Mouse (Mus musculus) E14TG2a.4 (cell line): ENCODE data around the gene Wdr47.

Source experiments
- CTCF ChIP-seq: conservative IDR thresholded peaks from 2 replicates; pipeline ENCODE4 v1.5.1; 2014; ENCODE audit warnings: low read length
- NANOG ChIP-seq: IDR thresholded peaks from 2 replicates; pipeline ENCODE4 v1.6.1; 2014; ENCODE audit warnings: borderline replicate concordance, low read length, mixed read lengths
- POU5F1 ChIP-seq: IDR thresholded peaks from 2 replicates; pipeline ENCODE4 v1.6.1; 2014; ENCODE audit warnings: low read length, borderline replicate concordance

GRCm38 (mm10) chr3:108567990-108568877 is 22.8 kb upstream of the Wdr47 start:
- TF ChIP-seq CTCF (no peak), NANOG (no peak), POU5F1 (no peak)
